ENCODE assay signal across 9 mouse cellular contexts in the genomic region with DNA sequence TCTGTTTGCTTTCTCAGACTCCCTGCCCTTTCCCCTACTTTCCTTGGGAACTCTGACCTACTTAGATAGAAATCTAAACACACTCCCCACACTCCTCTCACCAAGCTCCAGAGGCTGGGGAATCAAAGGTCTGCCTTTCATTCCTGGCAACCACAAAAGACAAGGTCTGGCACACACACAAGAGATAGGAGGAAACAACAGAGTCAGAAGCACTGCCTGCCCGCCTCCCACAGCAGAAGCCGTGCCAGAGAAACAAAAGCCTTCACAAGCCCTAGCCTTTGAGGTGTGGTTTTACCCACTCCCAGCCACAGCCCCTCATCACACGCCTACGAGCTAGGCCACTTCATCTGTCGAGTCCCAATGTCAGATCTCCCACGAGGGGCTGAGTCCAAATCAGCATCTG. TPM values are rescaled to one million over a fixed set of nuclear protein-coding genes. Genes with fewer than 3 reads are reported as not detected.
DNase-seq lines count a peak whose midpoint lies in the region; ATAC-seq lines count a peak whose summit lies in the region.
"Had no signal": no experiment of that assay in that cellular context is flagged by ENCODE, and none has a peak within 500 bp of the region (broad histone marks: within the 10 kb centered on the region; RNA-seq: fewer than 3 reads in every experiment).

No protein-coding gene starts in this region.

- no peaks in the 10 kb centered on the region for H3K36me3 ChIP-seq in hindbrain, embryonic 10.5 days
- no peaks in the 10 kb centered on the region for H3K36me3 ChIP-seq in limb, embryonic 10.5 days
- no peaks in the 10 kb centered on the region for H3K36me3 ChIP-seq in midbrain, embryonic 13.5 days

- no peak overlapping the region for H3K4me2 ChIP-seq in midbrain, embryonic 13.5 days (replicated peaks)

- no peak overlapping the region for H3K9ac ChIP-seq in midbrain, embryonic 13.5 days (replicated peaks)

- peak; percentile 76 for ATAC-seq in common myeloid progenitor, adult 5-6 weeks (replicated peaks; ENCODE audit: low read depth, poor library complexity, severe bottlenecking)
- peak; percentile 79; the same call in 1 of the 2 replicates for ATAC-seq in midbrain, embryonic 13.5 days
- no peak for ATAC-seq in granulocyte monocyte progenitor cell, adult 5-6 weeks (replicated peaks; ENCODE audit: poor library complexity, severe bottlenecking)

- H3K4me1 ChIP-seq in hindbrain, embryonic 10.5 days (replicated peaks): peaks cover 18% of the 10 kb centered on the region
- H3K4me1 ChIP-seq in limb, embryonic 10.5 days: no peaks in the 10 kb centered on the region
- peaks cover 11% of the 10 kb centered on the region for H3K4me1 ChIP-seq in midbrain, embryonic 13.5 days (replicated peaks)
- H3K4me1 ChIP-seq: megakaryocyte, embryonic 14.5 days had no signal

- 12% methylated on average over 6 of the region's 6 CpGs for WGBS in hindbrain, embryonic 10.5 days
- WGBS in limb, embryonic 10.5 days: 54% methylated on average over 6 of the region's 6 CpGs
- WGBS in midbrain, embryonic 13.5 days: 7% methylated on average over 6 of the region's 6 CpGs

- H3K27me3 ChIP-seq in hindbrain, embryonic 10.5 days (ENCODE audit: insufficient read depth, poor library complexity, severe bottlenecking): no peaks in the 10 kb centered on the region
- no peaks in the 10 kb centered on the region for H3K27me3 ChIP-seq in limb, embryonic 10.5 days (ENCODE audit: low read depth, poor library complexity, severe bottlenecking)
- H3K27me3 ChIP-seq in midbrain, embryonic 13.5 days: no peaks in the 10 kb centered on the region

- no peaks in the 10 kb centered on the region for H3K9me3 ChIP-seq in hindbrain, embryonic 10.5 days
- H3K9me3 ChIP-seq in limb, embryonic 10.5 days (replicated peaks): no peaks in the 10 kb centered on the region
- H3K9me3 ChIP-seq in midbrain, embryonic 13.5 days: no peaks in the 10 kb centered on the region

- intact Hi-C loops in gastrocnemius, postnatal 36 days (cut with DNase I): no loop called here

- DNase-seq in embryo, embryonic 10.5 days (ENCODE audit: low spot score): peak; percentile 49
- DNase-seq in embryo, embryonic 10 days (ENCODE audit: low spot score): no peak
- peak; percentile 28 for DNase-seq in hindbrain, embryonic 10.5 days (ENCODE audit: low spot score)
- DNase-seq in limb, embryonic 10.5 days (ENCODE audit: low spot score): no peak
- no peak for DNase-seq in gastrocnemius, postnatal 36 days

- H3K4me3 ChIP-seq in hindbrain, embryonic 10.5 days: no peak overlapping the region
- no peak overlapping the region for H3K4me3 ChIP-seq in limb, embryonic 10.5 days
- no peak overlapping the region for H3K4me3 ChIP-seq in midbrain, embryonic 13.5 days (replicated peaks)
- H3K4me3 ChIP-seq: megakaryocyte, embryonic 14.5 days had no signal

- peak overlapping the region; percentile 66 for H3K27ac ChIP-seq in hindbrain, embryonic 10.5 days
- 0 out of 2 replicates have a peak overlapping the region, but pooled peaks have one; percentile 25 for H3K27ac ChIP-seq in limb, embryonic 10.5 days
- H3K27ac ChIP-seq in midbrain, embryonic 13.5 days: 0 out of 2 replicates have a peak overlapping the region, but pooled peaks have one; percentile 7

RNA-seq across cellular contexts. Expression of gene Hmgcs2, which starts 13.0 kb away (rescaled TPM):
- total RNA-seq in common myeloid progenitor, adult 5-6 weeks (2017): 0.05 and 0.58 TPM in 2 replicates
- polyA plus RNA-seq in hindbrain, embryonic 10.5 days (2016; fragmentation: Nextera tagmentation; extraction: Ambion mirVana): 2.2 and 3.8 TPM in 2 replicates
- polyA plus RNA-seq in limb, embryonic 10.5 days (2016; fragmentation: Nextera tagmentation; extraction: Ambion mirVana): 0.28 and 0.35 TPM in 2 replicates
- polyA plus RNA-seq in midbrain, embryonic 13.5 days (2015; fragmentation: Nextera tagmentation; extraction: Ambion mirVana): 8.1 and 9.6 TPM in 2 replicates
- 1 to 10 TPM in 1 of 2 experiments, under 1 TPM in 1; 0.97 to 1.4 TPM for total RNA-seq in gastrocnemius, postnatal 36 days (2021)
- 0.17 TPM in 1 of 2 replicates, not detected in the other for total RNA-seq in granulocyte monocyte progenitor cell, adult 5-6 weeks (2014; fragmentation: Nextera tagmentation)
- not detected in 2 replicates for total RNA-seq in granulocyte monocyte progenitor cell, adult 5-6 weeks (2017)

RNA-seq across cellular contexts. Expression of gene Reg4, which starts 45.3 kb away (rescaled TPM):
- not detected in 2 replicates for total RNA-seq in common myeloid progenitor, adult 5-6 weeks (2017)
- polyA plus RNA-seq in hindbrain, embryonic 10.5 days (2016; fragmentation: Nextera tagmentation; extraction: Ambion mirVana): not detected in 2 replicates
- not detected in 2 replicates for polyA plus RNA-seq in limb, embryonic 10.5 days (2016; fragmentation: Nextera tagmentation; extraction: Ambion mirVana)
- not detected in 2 replicates for polyA plus RNA-seq in midbrain, embryonic 13.5 days (2015; fragmentation: Nextera tagmentation; extraction: Ambion mirVana)
- total RNA-seq in gastrocnemius, postnatal 36 days (2021): not detected
- total RNA-seq in granulocyte monocyte progenitor cell, adult 5-6 weeks (2014; fragmentation: Nextera tagmentation): not detected in 2 replicates
- not detected in 2 replicates for total RNA-seq in granulocyte monocyte progenitor cell, adult 5-6 weeks (2017)

Comparison
In these comparisons a context has a peak if more than half of its experiments do, and no peak if none do; other contexts are left out.
1. DNase-seq: peak in embryo, embryonic 10.5 days (single experiment) and hindbrain, embryonic 10.5 days (single experiment); none in embryo, embryonic 10 days (single experiment), limb, embryonic 10.5 days (single experiment) and gastrocnemius, postnatal 36 days (0 of 2).
2. H3K27ac ChIP-seq: peak in every context shown above with its lines; median percentile 66 in hindbrain, embryonic 10.5 days; 25 in limb, embryonic 10.5 days; 7 in midbrain, embryonic 13.5 days.